Mouse (Mus musculus) ES-E14 (cell line): ENCODE measurements at regions not wholly inside any gene's neighbourhood (a gene's known extent, or its start where the extent isn't known, plus 50 kb on each side); places are given as distances from the start of the nearest gene placed in this dataset.

Source experiments
- HCFC1 ChIP-seq: IDR thresholded peaks from 2 replicates; pipeline ENCODE4 v1.6.1; 2012; ENCODE audit warnings: low read length, inconsistent platforms, borderline replicate concordance; ENCODE audit not compliant: insufficient read depth
- ZC3H11A ChIP-seq: IDR thresholded peaks from 2 replicates; pipeline ENCODE4 v1.6.1; 2012; ENCODE audit warnings: low read depth, mild to moderate bottlenecking, inconsistent platforms, low read length, borderline replicate concordance
- ZNF384 ChIP-seq: IDR thresholded peaks from 2 replicates; pipeline ENCODE4 v1.6.1; 2012; ENCODE audit warnings: low read depth, low read length, inconsistent platforms

- TF ChIP-seq HCFC1 (no peak), ZC3H11A (no peak), ZNF384 (no peak)
Observed at GRCm38 (mm10) chr15:67305681-67306080, 805.0 kb upstream of the Lrrc6 start.
